Mouse (Mus musculus): Measurements from ENCODE around the gene Plekhg6. TPM values are rescaled to one million over a fixed set of nuclear protein-coding genes. Genes with fewer than 3 reads are reported as not detected.

The Plekhg6 gene
- total RNA-seq, 1 experiment = 1.1 TPM

DNA sequence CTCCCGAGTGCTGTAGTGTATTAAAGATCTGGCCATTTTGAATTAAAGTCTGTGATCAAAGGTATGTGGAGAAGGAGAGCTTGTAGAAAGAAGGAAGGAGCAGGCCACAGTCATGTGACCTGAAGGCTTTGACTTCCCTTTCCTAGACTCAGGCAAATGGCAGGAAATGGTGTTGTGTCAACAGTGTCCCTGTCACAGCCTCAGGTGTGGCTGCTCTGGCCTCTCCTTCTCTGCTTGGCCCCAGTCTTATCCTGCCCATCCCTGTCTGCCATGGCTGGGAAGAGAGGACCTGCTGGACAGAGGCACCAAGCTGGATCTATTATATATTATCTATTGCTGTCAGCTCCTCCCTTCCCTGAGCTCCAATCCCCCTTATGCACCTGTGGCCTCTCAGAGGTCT lies 35.0 kb downstream of the Plekhg6 start:
- Histone ChIP-seq H3K27ac (ENCODE audit: insufficient read depth, low read depth, low read length, poor library complexity, severe bottlenecking) (no peak overlapping the region), H3K9ac (ENCODE audit: insufficient read depth, low read depth, low read length, poor library complexity, severe bottlenecking) (no peak overlapping the region), H3K9me3 (ENCODE audit: control insufficient read depth, insufficient read depth, low read depth, low read length) (no peaks in the 10 kb centered on the region), H3K4me3 (ENCODE audit: insufficient read depth in 1 of 2, low read depth in 1 of 2, low read length in 2 of 2, poor library complexity in 1 of 2, severe bottlenecking in 1 of 2) (no peak overlapping the region), H3K4me1 (ENCODE audit: control insufficient read depth in 2 of 2, insufficient read depth in 2 of 2, low read length in 2 of 2, poor library complexity in 1 of 2) (peaks cover 2 to 20% of the 10 kb centered on the region in 2 experiments; a peak in 2 of 4 replicates), H3K36me3 (ENCODE audit: control insufficient read depth, insufficient read depth, low read length, poor library complexity, severe bottlenecking) (no peaks in the 10 kb centered on the region)
- no peak for DNase-seq (ENCODE audit: low read depth, low spot score)
- TF ChIP-seq MAFK (IDR thresholded peaks at IDR 0.05; ENCODE audit: insufficient read depth, low read depth, low read length) (no peak), HCFC1 (IDR thresholded peaks at IDR 0.05; ENCODE audit: borderline replicate concordance, insufficient read depth, low read length) (no peak), ZC3H11A (IDR thresholded peaks at IDR 0.05; ENCODE audit: borderline replicate concordance, low read depth, low read length) (no peak), CHD2 (IDR thresholded peaks at IDR 0.05; ENCODE audit: low read depth, low read length) (no peak), ZNF384 (IDR thresholded peaks at IDR 0.05; ENCODE audit: low read depth, low read length) (no peak)
- in situ Hi-C loops (cut with MboI; ENCODE audit: low sequenced_read_pairs in 2 of 2, unreplicated experiment in 2 of 2) = no loop called here

DNA sequence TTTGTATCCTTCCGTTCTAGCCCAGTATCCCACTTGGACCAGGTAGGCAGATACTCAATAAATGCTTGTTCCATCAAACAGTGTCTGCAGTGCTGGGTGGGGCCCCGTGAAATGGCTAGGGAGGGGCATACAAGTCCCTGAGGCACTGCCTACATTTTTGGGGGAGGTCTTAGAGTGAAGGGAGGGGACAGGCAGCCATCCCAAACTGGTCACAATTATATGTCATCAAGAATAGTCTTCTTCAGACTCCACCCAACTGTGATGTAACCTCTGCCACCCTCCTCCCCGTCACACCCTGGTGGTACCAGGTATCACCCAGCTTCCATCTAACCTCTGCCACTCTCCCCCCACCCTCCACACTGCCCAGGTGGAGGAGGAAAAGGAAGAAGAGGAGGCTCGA lies 35.7 kb downstream of the Plekhg6 start:
- Histone ChIP-seq H3K4me3 (ENCODE audit: insufficient read depth in 1 of 2, low read depth in 1 of 2, low read length in 2 of 2, poor library complexity in 1 of 2, severe bottlenecking in 1 of 2) (no peak overlapping the region), H3K27ac (ENCODE audit: insufficient read depth, low read depth, low read length, poor library complexity, severe bottlenecking) (no peak overlapping the region), H3K9me3 (ENCODE audit: control insufficient read depth, insufficient read depth, low read depth, low read length) (no peaks in the 10 kb centered on the region), H3K36me3 (ENCODE audit: control insufficient read depth, insufficient read depth, low read length, poor library complexity, severe bottlenecking) (no peaks in the 10 kb centered on the region), H3K4me1 (ENCODE audit: control insufficient read depth in 2 of 2, insufficient read depth in 2 of 2, low read length in 2 of 2, poor library complexity in 1 of 2) (peaks cover 2 to 23% of the 10 kb centered on the region in 2 experiments; a peak in 2 of 4 replicates), H3K9ac (ENCODE audit: insufficient read depth, low read depth, low read length, poor library complexity, severe bottlenecking) (no peak overlapping the region)
- DNase-seq (ENCODE audit: low read depth, low spot score) = no peak
- in situ Hi-C loops (cut with MboI; ENCODE audit: low sequenced_read_pairs in 2 of 2, unreplicated experiment in 2 of 2) = no loop called here
- no peak for TF ChIP-seq CHD2 (IDR thresholded peaks at IDR 0.05; ENCODE audit: low read depth, low read length)

- DNase-seq (ENCODE audit: low read depth, low spot score) = no peak
- H3K4me3 ChIP-seq (ENCODE audit: insufficient read depth in 1 of 2, low read depth in 1 of 2, low read length in 2 of 2, poor library complexity in 1 of 2, severe bottlenecking in 1 of 2) = no peak overlapping the region
- no peaks in the 10 kb centered on the region for H3K9me3 ChIP-seq (ENCODE audit: control insufficient read depth, insufficient read depth, low read depth, low read length)
- H3K27ac ChIP-seq (ENCODE audit: insufficient read depth, low read depth, low read length, poor library complexity, severe bottlenecking) = no peak overlapping the region; the same call in 1 of the 2 replicates
- in situ Hi-C loops (cut with MboI; ENCODE audit: low sequenced_read_pairs in 2 of 2, unreplicated experiment in 2 of 2) = no loop called here
- peaks cover 2 to 22% of the 10 kb centered on the region in 2 experiments; a peak in 2 of 4 replicates for H3K4me1 ChIP-seq (ENCODE audit: control insufficient read depth in 2 of 2, insufficient read depth in 2 of 2, low read length in 2 of 2, poor library complexity in 1 of 2)
- H3K36me3 ChIP-seq (ENCODE audit: control insufficient read depth, insufficient read depth, low read length, poor library complexity, severe bottlenecking) = no peaks in the 10 kb centered on the region
- H3K9ac ChIP-seq (ENCODE audit: insufficient read depth, low read depth, low read length, poor library complexity, severe bottlenecking) = no peak overlapping the region
- TF ChIP-seq MAFK (IDR thresholded peaks at IDR 0.05; ENCODE audit: insufficient read depth, low read depth, low read length) (no peak), CHD2 (IDR thresholded peaks at IDR 0.05; ENCODE audit: low read depth, low read length) (no peak), HCFC1 (IDR thresholded peaks at IDR 0.05; ENCODE audit: borderline replicate concordance, insufficient read depth, low read length) (no peak), ZNF384 (IDR thresholded peaks at IDR 0.05; ENCODE audit: low read depth, low read length) (no peak), ZC3H11A (IDR thresholded peaks at IDR 0.05; ENCODE audit: borderline replicate concordance, low read depth, low read length) (no peak)
Measured at GRCm38 (mm10) chr6:125344084-125344483, 36.5 kb downstream of the Plekhg6 start.

DNA sequence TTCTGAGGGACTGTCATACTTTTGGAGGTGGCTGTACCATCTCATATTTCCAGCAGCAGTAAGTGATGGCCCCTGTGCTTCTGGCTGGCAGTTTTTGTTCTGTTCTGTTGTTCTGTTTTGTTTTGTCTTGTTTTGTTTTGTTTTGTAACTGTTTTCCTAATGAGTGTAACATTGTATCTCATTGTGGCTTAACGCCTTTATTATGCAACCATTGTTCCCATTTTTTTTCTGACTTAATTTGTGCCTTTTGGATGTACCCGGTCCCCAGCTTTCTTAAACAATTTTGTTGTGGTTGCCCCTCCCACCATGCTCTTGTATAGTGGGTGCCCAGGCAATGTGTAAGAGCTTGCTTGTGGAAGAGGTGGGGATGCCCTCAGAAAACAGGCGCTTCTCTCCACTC lies 38.4 kb downstream of the Plekhg6 start:
- in situ Hi-C loops (cut with MboI; ENCODE audit: low sequenced_read_pairs in 2 of 2, unreplicated experiment in 2 of 2) = no loop called here
- no peaks in the 10 kb centered on the region for H3K36me3 ChIP-seq (ENCODE audit: control insufficient read depth, insufficient read depth, low read length, poor library complexity, severe bottlenecking)
- TF ChIP-seq CHD2 (IDR thresholded peaks at IDR 0.05; ENCODE audit: low read depth, low read length) (no peak), HCFC1 (IDR thresholded peaks at IDR 0.05; ENCODE audit: borderline replicate concordance, insufficient read depth, low read length) (no peak), ZNF384 (IDR thresholded peaks at IDR 0.05; ENCODE audit: low read depth, low read length) (no peak), MAFK (IDR thresholded peaks at IDR 0.05; ENCODE audit: insufficient read depth, low read depth, low read length) (no peak), ZC3H11A (IDR thresholded peaks at IDR 0.05; ENCODE audit: borderline replicate concordance, low read depth, low read length) (no peak)
- no peaks in the 10 kb centered on the region for H3K9me3 ChIP-seq (ENCODE audit: control insufficient read depth, insufficient read depth, low read depth, low read length)
- no peak overlapping the region for H3K4me3 ChIP-seq (ENCODE audit: insufficient read depth in 1 of 2, low read depth in 1 of 2, low read length in 2 of 2, poor library complexity in 1 of 2, severe bottlenecking in 1 of 2)
- no peak overlapping the region for H3K27ac ChIP-seq (ENCODE audit: insufficient read depth, low read depth, low read length, poor library complexity, severe bottlenecking)
- no peak for DNase-seq (ENCODE audit: low read depth, low spot score)
- H3K9ac ChIP-seq (ENCODE audit: insufficient read depth, low read depth, low read length, poor library complexity, severe bottlenecking) = no peak overlapping the region
- H3K4me1 ChIP-seq (ENCODE audit: control insufficient read depth in 2 of 2, insufficient read depth in 2 of 2, low read length in 2 of 2, poor library complexity in 1 of 2) = peaks cover 0 to 13% of the 10 kb centered on the region in 2 experiments; a peak in 2 of 4 replicates

DNA sequence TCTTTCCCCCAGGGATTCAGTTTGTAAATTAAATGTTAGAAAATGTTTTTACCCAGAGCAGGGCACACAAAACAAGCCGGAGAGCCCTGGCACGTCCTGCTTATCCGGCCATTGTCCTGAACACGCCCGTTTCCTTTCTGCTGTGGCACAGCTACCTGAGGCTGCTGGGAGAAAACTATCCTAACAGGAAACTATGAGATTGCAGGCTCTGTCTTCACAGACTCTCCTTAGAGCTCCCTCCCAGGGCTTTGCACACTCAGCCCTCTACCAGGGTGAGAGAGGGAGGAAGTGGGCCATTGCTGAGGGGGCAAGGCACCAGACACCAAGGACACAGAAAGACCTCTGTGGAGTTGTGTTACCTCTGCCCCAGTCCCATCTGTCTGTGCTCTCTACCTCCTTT lies 40.3 kb downstream of the Plekhg6 start:
- H3K27ac ChIP-seq (ENCODE audit: insufficient read depth, low read depth, low read length, poor library complexity, severe bottlenecking) = no peak overlapping the region

More for the DNA sequence above, 40.3 kb downstream of the Plekhg6 start:
- H3K9ac ChIP-seq (ENCODE audit: insufficient read depth, low read depth, low read length, poor library complexity, severe bottlenecking) = no peak overlapping the region
- peaks cover 0 to 10% of the 10 kb centered on the region in 2 experiments; a peak in 2 of 4 replicates for H3K4me1 ChIP-seq (ENCODE audit: control insufficient read depth in 2 of 2, insufficient read depth in 2 of 2, low read length in 2 of 2, poor library complexity in 1 of 2)
- TF ChIP-seq ZNF384 (IDR thresholded peaks at IDR 0.05; ENCODE audit: low read depth, low read length) (no peak), ZC3H11A (IDR thresholded peaks at IDR 0.05; ENCODE audit: borderline replicate concordance, low read depth, low read length) (no peak), CHD2 (IDR thresholded peaks at IDR 0.05; ENCODE audit: low read depth, low read length) (no peak), HCFC1 (IDR thresholded peaks at IDR 0.05; ENCODE audit: borderline replicate concordance, insufficient read depth, low read length) (no peak), MAFK (IDR thresholded peaks at IDR 0.05; ENCODE audit: insufficient read depth, low read depth, low read length) (no peak)
- DNase-seq (ENCODE audit: low read depth, low spot score) = no peak
- in situ Hi-C loops (cut with MboI; ENCODE audit: low sequenced_read_pairs in 2 of 2, unreplicated experiment in 2 of 2) = no loop called here
- H3K36me3 ChIP-seq (ENCODE audit: control insufficient read depth, insufficient read depth, low read length, poor library complexity, severe bottlenecking) = no peaks in the 10 kb centered on the region
- H3K4me3 ChIP-seq (ENCODE audit: insufficient read depth in 1 of 2, low read depth in 1 of 2, low read length in 2 of 2, poor library complexity in 1 of 2, severe bottlenecking in 1 of 2) = no peak overlapping the region
- no peaks in the 10 kb centered on the region for H3K9me3 ChIP-seq (ENCODE audit: control insufficient read depth, insufficient read depth, low read depth, low read length)

Measured in ES-E14 (cell line).